Mouse (Mus musculus) liver, embryonic 14.5 days (tissue): ENCODE measurements around the gene Maml1. TPM values are rescaled to one million over a fixed set of nuclear protein-coding genes. Genes with fewer than 3 reads are reported as not detected.
"Not testable (repeated sequence)": the region's sequence is repeated elsewhere in the genome, so short reads cannot be mapped to it uniquely, and the experiment has no call there.

ENCODE experiments used
- ATAC-seq: fragments of 200-750 bp; cut with Nextera tagmentation; 2 replicates; pipeline ENCODE4 v1.8.0; 2017; ENCODE audit warnings: moderate number of reproducible peaks, mild to moderate bottlenecking, moderate library complexity; ENCODE audit not compliant: insufficient read depth
- DNase-seq, 3 experiments: peaks; one replicate each; pipeline ENCODE4 v3.0.0-alpha.2; 2012 to 2013; ENCODE audit warnings: low read depth in 3 of 3, low spot score in 3 of 3
- H3K27ac ChIP-seq: fragments of 300-500 bp; sonication (generic); 2 replicates; pipeline ENCODE4 v1.5.1; 2014; ENCODE audit warnings: moderate library complexity, mild to moderate bottlenecking, control low read depth, inconsistent platforms
- H3K27me3 ChIP-seq: fragments of 300-500 bp; sonication (generic); 2 replicates; pipeline ENCODE4 v1.6.1; 2014; ENCODE audit warnings: mild to moderate bottlenecking, low read length, moderate library complexity; ENCODE audit not compliant: control insufficient read depth, insufficient read depth
- H3K36me3 ChIP-seq: fragments of 300-500 bp; sonication (generic); replicated peaks from 2 replicates; pipeline ENCODE4 v1.6.1; 2014; ENCODE audit warnings: low read depth; ENCODE audit not compliant: control insufficient read depth, insufficient read depth
- H3K4me1 ChIP-seq, 2 experiments: fragments of 200-500 bp in 1 of 2; fragments of 300-500 bp in 1 of 2; sonication (generic) in 1 of 2; replicated peaks; 2 replicates each; pipeline ENCODE4 v1.6.1; 2012 to 2014; ENCODE audit warnings: antibody characterized with exemption in 1 of 2, inconsistent platforms in 1 of 2, low read length in 1 of 2; ENCODE audit not compliant: control insufficient read depth in 2 of 2, insufficient read depth in 2 of 2
- H3K4me2 ChIP-seq: fragments of 300-500 bp; sonication (generic); 2 replicates; pipeline ENCODE4 v1.6.1; 2014; ENCODE audit warnings: low read depth, mild to moderate bottlenecking, control low read depth, moderate library complexity
- H3K4me3 ChIP-seq, 2 experiments: fragments of 200-500 bp in 1 of 2; fragments of 300-500 bp in 1 of 2; sonication (generic) in 1 of 2; 2 replicates each; pipeline ENCODE4 v1.5.1; 2012 to 2014; ENCODE audit warnings: low read depth in 2 of 2, low read length in 2 of 2, mild to moderate bottlenecking in 2 of 2, control low read depth in 1 of 2, inconsistent platforms in 1 of 2, moderate library complexity in 1 of 2; ENCODE audit not compliant: insufficient read depth in 1 of 2
- H3K9ac ChIP-seq: fragments of 300-500 bp; sonication (generic); replicated peaks from 2 replicates; pipeline ENCODE4 v1.6.1; 2014; ENCODE audit warnings: mild to moderate bottlenecking, control low read depth, moderate library complexity
- H3K9me3 ChIP-seq: fragments of 300-500 bp; sonication (generic); 2 replicates; pipeline ENCODE4 v1.6.1; 2016; ENCODE audit warnings: low read length, mixed read lengths; ENCODE audit not compliant: control insufficient read depth
- CTCF ChIP-seq: IDR thresholded peaks from 2 replicates; pipeline ENCODE4 v1.5.1; 2016; ENCODE audit warnings: antibody characterized with exemption, low read depth, control low read depth
- EP300 ChIP-seq: IDR thresholded peaks from 2 replicates; pipeline ENCODE4 v1.6.1; 2016; ENCODE audit warnings: antibody characterized with exemption, low read depth
- WGBS: fragments of 180-500 bp; shearing (Covaris S2); extraction: QIAGEN DNeasy Blood & Tissue Kit; methylation state at CpG from one replicate; pipeline ENCODE4 v1.1.7; 2014; ENCODE audit not compliant: insufficient replicate concordance; 5-methylcytosine and 5-hydroxymethylcytosine counted together
- polyA plus RNA-seq, 2 experiments: library from polyadenylated mRNA; depleted of rRNA in 1 of 2; stranded (reverse) in 1 of 2; unstranded in 1 of 2; fragments of >200 nt; fragmentation: Nextera tagmentation in 1 of 2; extraction: Ambion mirVana in 1 of 2; gene quantifications; 2 replicates each; pipeline versions ENCODE4 v1.2.1 to v1.2.3; 2012 to 2014

Maml1 gene
- polyA plus RNA-seq, 2 experiments, result 1.9 to 3.4 TPM

- DNase-seq (peak; percentile 70 to 75 (median 74)), ATAC-seq (peak; percentile 36)
- WGBS, result 3% methylated on average over 1 of the region's 1 CpGs
- Histone ChIP-seq H3K9ac (peak overlapping the region; percentile 96), H3K27ac (peak overlapping the region; percentile 76), H3K27me3 (no peaks in the 10 kb centered on the region), H3K36me3 (peaks cover 9% of the 10 kb centered on the region), H3K4me1 (peaks cover 23 to 24% of the 10 kb centered on the region in 2 experiments), H3K9me3 (no peaks in the 10 kb centered on the region), H3K4me3 (peak overlapping the region; percentile 88 to 91), H3K4me2 (peak overlapping the region; percentile 85)
- peak; percentile 27; the same call in 1 of the 2 replicates for TF ChIP-seq CTCF
- peak; percentile 86 for TF ChIP-seq EP300
Observed at GRCm38 (mm10) chr11:50323843-50324242, 31.7 kb upstream of the Maml1 start.

- DNase-seq, result no peak
- Histone ChIP-seq H3K4me1 (peaks cover 23 to 24% of the 10 kb centered on the region in 2 experiments), H3K9ac (peak overlapping the region; percentile 50; the same call in 1 of the 2 replicates), H3K4me3 (peak overlapping the region in 1 of 2 experiments; percentile 91; a peak in 2 of 4 replicates), H3K36me3 (peaks cover 16% of the 10 kb centered on the region), H3K27me3 (no peaks in the 10 kb centered on the region), H3K27ac (0 out of 2 replicates have a peak overlapping the region, but pooled peaks have one; percentile 17), H3K4me2 (peak overlapping the region; percentile 85), H3K9me3 (no peaks in the 10 kb centered on the region)
- TF ChIP-seq EP300, result no peak
- TF ChIP-seq CTCF, result no peak
- ATAC-seq, result no peak
Observed at GRCm38 (mm10) chr11:50322345-50322744, 30.2 kb upstream of the Maml1 start.

- Histone ChIP-seq H3K9me3 (no peaks in the 10 kb centered on the region), H3K27ac (no peak overlapping the region), H3K36me3 (peaks cover 21% of the 10 kb centered on the region), H3K4me3 (no peak overlapping the region), H3K4me2 (no peak overlapping the region), H3K4me1 (peaks cover 16 to 19% of the 10 kb centered on the region in 2 experiments), H3K9ac (no peak overlapping the region), H3K27me3 (no peaks in the 10 kb centered on the region)
- 86% methylated on average over 6 of the region's 6 CpGs for WGBS
- ATAC-seq (no peak), DNase-seq (no peak)
- TF ChIP-seq EP300 (no peak), CTCF (no peak)
Observed at GRCm38 (mm10) chr11:50321239-50321638, 29.1 kb upstream of the Maml1 start.

DNA sequence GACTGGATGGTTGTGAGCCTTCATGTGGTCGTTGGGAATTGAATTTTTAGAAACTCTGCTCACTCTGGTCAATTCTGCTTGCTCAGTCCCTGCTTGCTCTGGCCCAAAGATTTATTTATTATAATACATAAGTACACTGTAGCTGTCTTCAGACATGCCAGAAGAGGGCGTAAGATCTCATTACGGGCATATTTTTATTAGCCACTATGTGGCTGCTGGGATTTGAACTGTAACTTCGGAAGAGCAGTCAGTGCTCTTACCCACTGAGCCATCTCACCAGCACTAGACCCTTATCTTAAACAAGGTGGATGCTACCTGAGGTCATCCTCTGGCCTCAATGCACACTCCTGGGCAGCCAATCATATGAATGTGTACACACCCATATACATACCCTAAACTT lies 27.2 kb upstream of the Maml1 start:
- H3K27me3 ChIP-seq, H3K9ac ChIP-seq, H3K4me2 ChIP-seq, H3K27ac ChIP-seq, H3K9me3 ChIP-seq, H3K4me3 ChIP-seq, ATAC-seq: not testable (repeated sequence)
- DNase-seq, result peak in 1 of 3 experiments; percentile 7
- TF ChIP-seq CTCF, result peak; percentile 28; the same call in 1 of the 2 replicates
- 71% methylated on average over 4 of the region's 4 CpGs for WGBS
- Histone ChIP-seq H3K36me3 (peaks cover 21% of the 10 kb centered on the region), H3K4me1 (peaks cover 16 to 17% of the 10 kb centered on the region in 2 experiments)

GRCm38 (mm10) chr11:50312803-50313202 lies 20.7 kb upstream of the Maml1 start:
- ATAC-seq (no peak), DNase-seq (no peak)
- WGBS, result 82% methylated on average over 2 of the region's 2 CpGs
- TF ChIP-seq CTCF, result no peak
- no peak overlapping the region for H3K27ac ChIP-seq
- no peak overlapping the region for H3K4me3 ChIP-seq
- H3K36me3 ChIP-seq, result peaks cover 50% of the 10 kb centered on the region
- H3K27me3 ChIP-seq, result no peaks in the 10 kb centered on the region
- H3K4me1 ChIP-seq, result no peaks in the 10 kb centered on the region; a peak in 2 of 4 replicates
- H3K9me3 ChIP-seq, result no peaks in the 10 kb centered on the region
- H3K9ac ChIP-seq, result no peak overlapping the region
- no peak overlapping the region for H3K4me2 ChIP-seq
